Mouse (Mus musculus) heart, embryonic 14.5 days (tissue): ENCODE measurements around the gene Akap11. TPM values are rescaled to one million over a fixed set of nuclear protein-coding genes. Genes with fewer than 3 reads are reported as not detected.

Experiments
- ATAC-seq: fragments of 200-750 bp; cut with Nextera tagmentation; 2 replicates; pipeline ENCODE4 v1.8.0; 2017; ENCODE audit warnings: low read depth, moderate TSS enrichment; ENCODE audit not compliant: insufficient number of reproducible peaks, insufficient read depth, low FRiP score
- H3K27ac ChIP-seq, 2 experiments: fragments of 200-500 bp in 1 of 2; fragments of 300-500 bp in 1 of 2; sonication (generic) in 1 of 2; replicated peaks in 1 of 2; 2 replicates each; pipeline ENCODE4 v1.5.1; 2012 to 2014; ENCODE audit warnings: low read depth in 2 of 2, low read length in 2 of 2, control low read depth in 1 of 2, mild to moderate bottlenecking in 1 of 2, mixed read lengths in 1 of 2; ENCODE audit not compliant: control insufficient read depth in 1 of 2, insufficient read depth in 1 of 2
- H3K27me3 ChIP-seq: fragments of 300-500 bp; sonication (generic); 2 replicates; pipeline ENCODE4 v1.6.1; 2014; ENCODE audit warnings: mild to moderate bottlenecking, low read length, control low read depth; ENCODE audit not compliant: control insufficient read depth, insufficient read depth
- H3K36me3 ChIP-seq: fragments of 300-500 bp; sonication (generic); 2 replicates; pipeline ENCODE4 v1.6.1; 2014; ENCODE audit warnings: mild to moderate bottlenecking, control low read depth, low read length, mixed read lengths; ENCODE audit not compliant: control insufficient read depth, insufficient read depth
- H3K4me1 ChIP-seq, 2 experiments: fragments of 200-500 bp in 1 of 2; fragments of 300-500 bp in 1 of 2; sonication (generic) in 1 of 2; 2 replicates each; pipeline ENCODE4 v1.6.1; 2012 to 2014; ENCODE audit warnings: low read length in 2 of 2, control low read depth in 1 of 2, mixed read lengths in 1 of 2; ENCODE audit not compliant: control insufficient read depth in 2 of 2, insufficient read depth in 2 of 2
- H3K4me2 ChIP-seq: fragments of 300-500 bp; sonication (generic); 2 replicates; pipeline ENCODE4 v1.6.1; 2014; ENCODE audit warnings: mild to moderate bottlenecking, low read length
- H3K4me3 ChIP-seq, 2 experiments: fragments of 200-500 bp in 1 of 2; fragments of 300-500 bp in 1 of 2; sonication (generic) in 1 of 2; 2 replicates each; pipeline ENCODE4 v1.5.1; 2012 to 2014; ENCODE audit warnings: low read length in 2 of 2, mild to moderate bottlenecking in 2 of 2, control low read depth in 1 of 2, low read depth in 1 of 2, moderate library complexity in 1 of 2; ENCODE audit not compliant: control insufficient read depth in 1 of 2, insufficient read depth in 1 of 2
- H3K9ac ChIP-seq: fragments of 300-500 bp; sonication (generic); 2 replicates; pipeline ENCODE4 v1.6.1; 2014; ENCODE audit warnings: mild to moderate bottlenecking, low read length
- H3K9me3 ChIP-seq: fragments of 300-500 bp; sonication (generic); 2 replicates; pipeline ENCODE4 v1.6.1; 2016; ENCODE audit warnings: low read length, control low read depth; ENCODE audit not compliant: control insufficient read depth
- WGBS: fragments of 180-500 bp; shearing (Covaris S2); extraction: QIAGEN DNeasy Blood & Tissue Kit; methylation state at CpG from one replicate; pipeline ENCODE4 v1.1.7; 2014; 5-methylcytosine and 5-hydroxymethylcytosine counted together
- polyA plus RNA-seq: library from polyadenylated mRNA; unstranded; fragments of >200 nt; fragmentation: Nextera tagmentation; extraction: Ambion mirVana; gene quantifications from 2 replicates; pipeline ENCODE4 v1.2.1, GENCODE M21; 2014

The Akap11 gene
- polyA plus RNA-seq = 13.4 and 14.0 TPM in 2 replicates

DNA sequence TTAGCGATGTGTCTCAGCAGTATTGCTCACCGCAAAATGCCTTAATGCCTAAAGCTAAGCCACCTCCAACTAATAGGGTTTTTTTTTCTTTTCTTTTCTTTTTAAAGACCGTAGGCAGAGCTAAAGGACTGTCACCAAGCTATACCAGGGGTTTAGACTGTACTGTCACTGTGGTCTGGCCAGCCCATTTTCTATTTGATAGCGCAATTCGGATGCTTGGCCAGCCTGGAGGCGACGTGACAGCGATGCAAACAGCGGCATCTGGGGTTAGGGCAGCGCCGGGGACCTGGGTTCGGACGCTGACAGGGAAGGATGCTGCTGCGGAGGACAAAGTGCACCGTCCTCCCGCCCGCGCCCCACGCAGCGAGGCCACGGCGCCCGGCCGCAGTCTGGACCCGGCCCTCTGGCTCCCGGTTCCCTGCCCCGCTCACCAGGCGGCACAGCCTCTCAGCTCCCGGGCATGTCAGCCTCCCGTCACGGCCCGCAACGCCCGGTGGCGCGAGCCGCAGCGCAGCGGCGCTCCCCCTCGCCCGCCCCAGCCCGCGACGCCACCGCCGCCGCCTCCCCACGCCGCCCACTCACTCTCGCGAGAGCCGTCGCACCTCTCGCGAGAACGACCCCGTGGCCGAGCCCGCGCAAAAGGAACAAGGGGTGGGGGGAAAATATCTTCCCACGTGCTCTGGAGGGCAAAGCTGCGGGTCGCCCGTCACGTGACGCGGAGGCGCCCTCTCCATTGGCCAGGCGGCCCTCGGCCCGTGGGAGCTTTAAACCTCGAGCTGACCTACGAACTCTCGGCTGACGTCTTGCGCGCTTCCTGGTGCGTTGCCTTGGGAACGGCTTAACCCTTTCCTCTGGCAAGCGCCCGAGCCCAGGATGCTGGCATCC lies at the start of gene Akap11:
Akap11 (minus strand) TSS at position 528 of the 885 bp plus-strand sequence.
- Histone ChIP-seq H3K27ac (peak within 1 kb of the TSS; percentile 79 to 84), H3K4me3 (peak within 1 kb of the TSS; percentile 82 to 84)

DNA sequence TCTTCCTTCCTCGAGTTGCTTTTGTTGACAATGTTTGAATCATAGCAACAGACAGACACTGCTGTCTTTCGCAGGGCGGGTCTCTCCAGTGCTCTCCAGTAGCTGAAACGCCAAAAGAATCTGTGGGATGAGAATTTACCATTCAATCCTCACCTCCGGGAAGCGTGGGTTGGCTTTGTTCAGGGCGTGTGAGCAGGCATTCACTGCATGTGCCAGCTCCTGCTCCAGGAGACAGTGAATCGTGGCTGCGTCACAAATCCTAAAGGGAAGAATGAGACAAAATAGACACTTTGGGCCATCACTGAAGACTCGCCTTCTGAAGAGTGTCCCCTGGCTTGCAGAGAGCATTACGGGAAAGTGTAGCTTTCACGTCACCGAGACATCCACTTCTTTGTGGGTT lies 47.6 kb upstream of the Akap11 start:
- Histone ChIP-seq H3K4me3 (no peak overlapping the region), H3K9ac (no peak overlapping the region), H3K27ac (no peak overlapping the region), H3K27me3 (no peaks in the 10 kb centered on the region), H3K4me2 (no peak overlapping the region), H3K9me3 (no peaks in the 10 kb centered on the region), H3K36me3 (peaks cover 57% of the 10 kb centered on the region), H3K4me1 (no peaks in the 10 kb centered on the region)
- no peak for ATAC-seq
- WGBS = 87% methylated on average over 13 of the region's 13 CpGs

More for the DNA sequence above, at the start of gene Akap11:
- WGBS = under 1% methylated on average over 82 of the region's 82 CpGs
- H3K9ac ChIP-seq = peak within 1 kb of the TSS; percentile 93
- no peaks in the 10 kb centered on the region for H3K36me3 ChIP-seq
- H3K4me2 ChIP-seq = peak within 1 kb of the TSS; percentile 81
- peak; percentile 94 for ATAC-seq
- no peaks in the 10 kb centered on the region for H3K27me3 ChIP-seq
- peaks cover 17 to 46% of the 10 kb centered on the region in 2 experiments for H3K4me1 ChIP-seq
- H3K9me3 ChIP-seq = no peaks in the 10 kb centered on the region

DNA sequence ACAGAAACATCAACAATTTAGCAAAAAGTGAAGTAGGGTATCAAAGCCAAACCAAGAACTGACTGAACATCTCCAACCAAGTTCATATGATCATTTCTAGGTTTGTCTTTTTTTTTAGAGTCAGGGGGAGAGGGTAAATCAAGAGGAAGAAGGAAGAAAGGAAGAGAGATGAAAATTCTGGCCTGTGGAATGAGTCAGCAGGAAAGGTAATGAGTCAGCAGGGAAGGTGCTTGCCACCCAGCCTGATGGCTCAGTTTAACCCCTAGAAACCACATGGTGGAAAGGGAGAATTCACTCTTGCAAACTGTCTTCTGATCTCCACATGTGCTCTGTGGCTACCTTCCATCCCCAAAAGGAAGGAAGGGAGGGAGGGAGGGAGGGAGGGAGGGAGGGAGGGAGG lies 46.6 kb upstream of the Akap11 start:
- no peaks in the 10 kb centered on the region for H3K27me3 ChIP-seq

DNA sequence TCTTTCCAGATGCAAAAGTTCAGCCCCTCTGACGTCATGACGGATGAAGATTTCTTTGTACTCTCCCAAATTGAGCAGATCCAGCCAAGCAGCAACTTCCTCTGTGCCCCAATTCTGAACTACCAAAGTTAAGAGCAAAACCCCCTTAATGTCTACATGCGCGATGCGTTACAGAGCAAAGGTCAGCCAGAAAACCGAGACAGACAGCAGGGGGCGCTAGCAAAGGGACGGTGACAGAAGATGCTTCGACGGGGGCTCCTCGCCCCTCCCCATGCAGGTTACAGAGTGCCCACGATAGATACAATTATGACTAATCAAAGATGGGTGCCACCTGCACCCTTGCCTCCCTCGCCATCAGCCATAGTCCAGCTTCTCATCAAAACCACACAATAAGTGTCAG lies 39.3 kb upstream of the Akap11 start:
- no peak for ATAC-seq
- Histone ChIP-seq H3K27ac (no peak overlapping the region), H3K36me3 (peaks cover 38% of the 10 kb centered on the region), H3K27me3 (no peaks in the 10 kb centered on the region), H3K9ac (no peak overlapping the region), H3K4me1 (no peaks in the 10 kb centered on the region), H3K4me2 (no peak overlapping the region), H3K9me3 (no peaks in the 10 kb centered on the region), H3K4me3 (no peak overlapping the region)
- WGBS = 75% methylated on average over 13 of the region's 13 CpGs

More for the DNA sequence above, 46.6 kb upstream of the Akap11 start:
- H3K4me2 ChIP-seq = no peak overlapping the region
- no peak overlapping the region for H3K9ac ChIP-seq
- H3K4me3 ChIP-seq = no peak overlapping the region
- H3K9me3 ChIP-seq = no peaks in the 10 kb centered on the region
- H3K4me1 ChIP-seq = no peaks in the 10 kb centered on the region
- no peak overlapping the region for H3K27ac ChIP-seq
- peaks cover 60% of the 10 kb centered on the region for H3K36me3 ChIP-seq
- no peak for ATAC-seq

DNA sequence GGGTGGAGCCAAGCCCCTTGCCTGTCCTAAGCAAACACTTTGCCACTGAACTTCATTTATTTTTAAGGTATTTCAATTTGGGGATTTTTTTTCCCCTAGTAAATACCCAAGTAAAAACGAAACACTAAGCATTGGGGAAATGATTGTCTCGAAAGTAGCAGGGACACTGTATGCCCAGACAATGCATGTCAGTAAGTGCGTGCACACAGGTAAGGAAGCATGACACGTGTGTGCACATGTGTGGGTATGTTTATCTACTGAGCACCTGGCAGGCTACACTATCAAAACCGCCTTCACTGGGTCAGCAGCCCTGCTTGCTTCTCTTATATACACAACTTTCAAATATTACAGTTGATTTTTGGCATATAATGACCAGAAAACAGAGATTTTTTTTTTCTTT lies 31.8 kb upstream of the Akap11 start:
- Histone ChIP-seq H3K4me3 (no peak overlapping the region), H3K27ac (no peak overlapping the region), H3K27me3 (no peaks in the 10 kb centered on the region), H3K4me2 (no peak overlapping the region), H3K36me3 (peaks cover 23% of the 10 kb centered on the region), H3K4me1 (peaks cover 0 to 8% of the 10 kb centered on the region in 2 experiments; a peak in 1 of 4 replicates), H3K9me3 (no peaks in the 10 kb centered on the region), H3K9ac (no peak overlapping the region)
- no peak for ATAC-seq
- 88% methylated on average over 5 of the region's 5 CpGs for WGBS

DNA sequence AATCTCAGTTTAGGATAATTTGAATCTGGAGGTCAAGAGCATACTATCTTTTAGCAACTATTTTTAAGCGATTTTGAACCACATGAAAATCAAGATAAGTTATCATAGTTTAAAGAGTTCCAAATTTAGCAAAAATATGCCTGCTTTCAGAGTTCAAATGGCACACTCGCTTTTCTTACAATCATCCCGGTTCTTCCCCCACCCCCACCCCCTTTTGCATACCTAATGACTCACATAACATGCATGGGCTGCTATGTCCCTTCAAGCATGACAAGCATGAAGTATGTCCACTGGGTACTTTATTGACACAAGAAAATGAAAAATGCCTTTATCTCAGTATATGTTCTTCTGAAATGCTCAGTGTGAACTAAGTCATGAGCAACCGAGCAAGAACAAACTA lies 29.8 kb upstream of the Akap11 start:
- ATAC-seq = no peak
- Histone ChIP-seq H3K9me3 (no peaks in the 10 kb centered on the region), H3K27ac (no peak overlapping the region), H3K36me3 (peaks cover 15% of the 10 kb centered on the region; the same call in 1 of the 2 replicates), H3K4me3 (no peak overlapping the region), H3K4me1 (peaks cover 0 to 8% of the 10 kb centered on the region in 2 experiments; a peak in 1 of 4 replicates), H3K27me3 (no peaks in the 10 kb centered on the region), H3K9ac (no peak overlapping the region), H3K4me2 (no peak overlapping the region)
- 66% methylated on average over 4 of the region's 4 CpGs for WGBS

DNA sequence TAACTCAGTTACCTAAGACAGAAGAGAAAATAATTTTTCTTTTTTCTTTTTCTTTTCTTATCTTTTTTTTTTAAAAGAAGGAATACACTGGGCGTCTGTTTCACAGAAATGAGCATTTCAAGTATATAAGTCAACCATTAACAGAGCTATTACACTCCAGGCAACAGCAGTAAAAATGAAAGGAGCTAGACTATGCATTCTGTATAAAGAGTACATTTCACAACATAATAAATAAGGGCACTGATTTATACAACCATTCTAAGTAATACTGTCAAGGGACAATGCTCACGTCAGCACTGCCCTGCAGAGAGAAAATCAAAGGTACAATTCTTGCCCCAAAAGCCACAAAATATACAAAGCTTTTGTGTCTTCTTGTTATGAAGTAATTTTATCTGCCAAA lies 27.7 kb upstream of the Akap11 start:
- Histone ChIP-seq H3K27me3 (no peaks in the 10 kb centered on the region), H3K4me2 (no peak overlapping the region), H3K4me1 (peaks cover 0 to 4% of the 10 kb centered on the region in 2 experiments; a peak in 1 of 4 replicates), H3K36me3 (peaks cover 8% of the 10 kb centered on the region; the same call in 1 of the 2 replicates), H3K9me3 (no peaks in the 10 kb centered on the region), H3K27ac (no peak overlapping the region), H3K9ac (no peak overlapping the region), H3K4me3 (no peak overlapping the region)
- no peak for ATAC-seq
- 86% methylated on average over 2 of the region's 2 CpGs for whole genome bisulfite sequencing
